Mouse (Mus musculus) intestine, postnatal 0 days (tissue): ENCODE results near the gene Lpxn. TPM values are rescaled to one million over a fixed set of nuclear protein-coding genes. Genes with fewer than 3 reads are reported as not detected.

Experiments
- ATAC-seq: fragments of 200-750 bp; cut with Nextera tagmentation; 2 replicates; pipeline ENCODE4 v1.8.0; 2017; ENCODE audit warnings: mild to moderate bottlenecking, moderate TSS enrichment, moderate library complexity
- H3K27ac ChIP-seq: fragments of 300-500 bp; sonication (generic); 2 replicates; pipeline ENCODE4 v1.5.1; 2014; ENCODE audit warnings: mild to moderate bottlenecking, low read depth, low read length, moderate library complexity
- H3K27me3 ChIP-seq: fragments of 300-500 bp; sonication (generic); replicated peaks from 2 replicates; pipeline ENCODE4 v1.6.1; 2014; ENCODE audit warnings: low read length, mixed read lengths; ENCODE audit not compliant: control insufficient read depth, insufficient read depth
- H3K36me3 ChIP-seq: fragments of 300-500 bp; sonication (generic); 2 replicates; pipeline ENCODE4 v1.6.1; 2014; ENCODE audit warnings: mild to moderate bottlenecking, moderate library complexity; ENCODE audit not compliant: control insufficient read depth, insufficient read depth
- H3K4me1 ChIP-seq: fragments of 300-500 bp; sonication (generic); replicated peaks from 2 replicates; pipeline ENCODE4 v1.6.1; 2014; ENCODE audit warnings: antibody characterized with exemption, low read length, mixed read lengths; ENCODE audit not compliant: control insufficient read depth, insufficient read depth
- H3K4me2 ChIP-seq: fragments of 300-500 bp; sonication (generic); replicated peaks from 2 replicates; pipeline ENCODE4 v1.6.1; 2014; ENCODE audit warnings: low read depth, mild to moderate bottlenecking, moderate library complexity
- H3K4me3 ChIP-seq: fragments of 300-500 bp; sonication (generic); 2 replicates; pipeline ENCODE4 v1.5.1; 2014; ENCODE audit warnings: low read depth, low read length
- H3K9ac ChIP-seq: fragments of 300-500 bp; sonication (generic); 2 replicates; pipeline ENCODE4 v1.6.1; 2014; ENCODE audit warnings: mild to moderate bottlenecking, low read depth, low read length
- H3K9me3 ChIP-seq: fragments of 300-500 bp; sonication (generic); 2 replicates; pipeline ENCODE4 v1.6.1; 2016; ENCODE audit warnings: mixed run types; ENCODE audit not compliant: control insufficient read depth
- CTCF ChIP-seq: sonication (generic); IDR thresholded peaks from 2 replicates; pipeline ENCODE4 v1.5.1; 2016; ENCODE audit warnings: low read depth, mild to moderate bottlenecking, control low read depth, antibody characterized with exemption, moderate library complexity
- WGBS: fragments of 180-500 bp; shearing (Covaris S2); extraction: QIAGEN DNeasy Blood & Tissue Kit; methylation state at CpG from one replicate; pipeline ENCODE4 v1.1.7; 2014; 5-methylcytosine and 5-hydroxymethylcytosine counted together
- polyA plus RNA-seq: library from polyadenylated mRNA; unstranded; fragments of >200 nt; fragmentation: Nextera tagmentation; extraction: Ambion mirVana; gene quantifications from 2 replicates; pipeline ENCODE4 v1.2.1, GENCODE M21; 2015

Gene Lpxn
- polyA plus RNA-seq, 1 experiment from 2014 or later, result 1.7 TPM

DNA sequence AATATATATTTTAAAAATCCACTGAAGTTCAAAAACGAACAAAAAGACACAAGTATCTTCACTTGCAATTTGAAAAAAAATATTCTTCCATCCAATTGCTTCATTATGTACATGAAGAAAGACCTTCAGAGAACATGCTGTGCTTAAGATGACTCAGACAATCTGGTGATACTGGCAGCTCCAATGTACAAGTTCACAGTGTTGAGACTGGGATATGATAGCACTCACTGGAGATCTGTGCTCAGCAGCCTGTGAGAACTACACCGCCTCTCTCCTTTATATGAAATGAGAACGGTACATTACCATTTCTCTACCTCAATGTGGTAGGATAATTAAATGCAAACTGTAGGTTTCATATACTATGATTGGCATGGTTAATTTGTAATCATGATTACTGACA, 6.8 kb downstream of the Lpxn start:
- 78% methylated on average over 3 of the region's 3 CpGs for WGBS
- TF ChIP-seq CTCF, result no peak
- H3K4me3 ChIP-seq, result no peak overlapping the region
- H3K9ac ChIP-seq, result no peak overlapping the region
- no peaks in the 10 kb centered on the region for H3K36me3 ChIP-seq
- ATAC-seq, result no peak
- no peak overlapping the region for H3K27ac ChIP-seq
- no peak overlapping the region for H3K4me2 ChIP-seq
- no peaks in the 10 kb centered on the region for H3K9me3 ChIP-seq
- no peaks in the 10 kb centered on the region; the same call in 1 of the 2 replicates for H3K4me1 ChIP-seq
- H3K27me3 ChIP-seq, result no peaks in the 10 kb centered on the region

DNA sequence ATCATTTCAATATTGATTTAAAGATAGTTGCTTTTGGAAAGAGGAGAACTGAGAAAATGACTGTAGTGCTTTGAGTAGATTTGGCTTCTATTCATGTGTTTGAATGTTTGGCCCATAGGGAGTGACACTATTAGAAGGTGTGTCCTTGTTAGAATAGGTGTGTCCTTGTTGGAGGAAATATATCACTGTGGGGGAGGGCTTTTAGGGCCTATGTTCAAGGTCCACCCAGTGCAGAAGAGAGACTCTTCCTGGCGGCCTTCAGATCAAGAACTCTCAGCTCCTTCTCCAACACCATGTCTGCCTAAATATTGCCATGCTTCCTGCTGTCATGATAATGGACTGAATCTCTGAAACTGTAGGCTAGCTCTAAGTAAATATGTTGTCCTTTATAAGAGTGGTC, 8.2 kb downstream of the Lpxn start:
- ATAC-seq, result peak; percentile 92
- Histone ChIP-seq H3K4me3 (no peak overlapping the region), H3K4me1 (no peaks in the 10 kb centered on the region), H3K27ac (no peak overlapping the region), H3K4me2 (no peak overlapping the region), H3K27me3 (no peaks in the 10 kb centered on the region), H3K9ac (no peak overlapping the region), H3K36me3 (no peaks in the 10 kb centered on the region), H3K9me3 (no peaks in the 10 kb centered on the region)
- WGBS, result 45% methylated on average over 1 of the region's 1 CpGs
- no peak for TF ChIP-seq CTCF

DNA sequence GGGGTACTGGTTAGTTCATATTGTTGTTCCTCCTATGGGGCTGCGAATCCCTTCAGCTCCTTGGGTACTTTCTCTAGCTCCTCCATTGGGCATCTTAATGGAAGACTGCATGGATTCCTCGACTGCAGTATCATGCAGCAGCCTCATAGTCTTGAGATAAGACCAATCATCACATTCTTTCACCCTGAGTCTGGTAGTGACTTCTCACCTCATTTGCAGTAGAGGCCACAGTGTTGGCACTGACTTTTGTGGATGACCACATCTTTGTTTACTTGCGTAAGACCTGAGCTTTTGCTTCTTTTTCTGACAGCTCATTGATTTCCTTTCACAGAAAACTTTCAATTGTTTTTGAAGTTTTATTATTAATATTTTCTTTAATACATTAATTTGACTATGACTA, 9.7 kb downstream of the Lpxn start:
- Histone ChIP-seq H3K4me3 (no peak overlapping the region), H3K27ac (no peak overlapping the region), H3K27me3 (no peaks in the 10 kb centered on the region), H3K9me3 (no peaks in the 10 kb centered on the region), H3K36me3 (no peaks in the 10 kb centered on the region), H3K9ac (no peak overlapping the region), H3K4me2 (no peak overlapping the region), H3K4me1 (no peaks in the 10 kb centered on the region)
- WGBS, result 79% methylated on average over 3 of the region's 3 CpGs
- no peak for TF ChIP-seq CTCF
- no peak for ATAC-seq

DNA sequence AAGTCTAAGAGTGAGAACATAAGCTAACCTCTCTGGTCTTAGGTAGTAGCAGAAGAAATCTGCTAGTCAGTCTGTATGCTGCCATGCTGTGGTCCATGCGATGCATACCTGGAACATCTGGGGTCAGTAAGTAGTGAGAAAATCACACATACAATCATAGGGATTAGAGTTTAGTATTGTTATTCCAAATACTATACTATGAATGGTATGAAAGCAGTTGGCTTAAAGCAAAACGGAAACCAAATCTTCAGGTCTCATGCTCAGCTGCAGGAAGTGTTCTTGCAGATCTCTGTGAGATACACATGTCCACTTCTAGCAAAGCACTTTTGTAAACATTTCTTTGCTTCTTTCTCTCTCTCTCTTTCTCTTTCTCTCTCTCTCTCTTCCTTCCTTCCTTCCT, 10.2 kb downstream of the Lpxn start:
- Histone ChIP-seq H3K36me3 (no peaks in the 10 kb centered on the region), H3K4me3 (no peak overlapping the region), H3K9me3 (no peaks in the 10 kb centered on the region), H3K9ac (no peak overlapping the region), H3K27ac (no peak overlapping the region), H3K27me3 (no peaks in the 10 kb centered on the region), H3K4me1 (no peaks in the 10 kb centered on the region), H3K4me2 (no peak overlapping the region)
- ATAC-seq, result no peak
- TF ChIP-seq CTCF, result no peak
- 66% methylated on average over 2 of the region's 2 CpGs for WGBS

DNA sequence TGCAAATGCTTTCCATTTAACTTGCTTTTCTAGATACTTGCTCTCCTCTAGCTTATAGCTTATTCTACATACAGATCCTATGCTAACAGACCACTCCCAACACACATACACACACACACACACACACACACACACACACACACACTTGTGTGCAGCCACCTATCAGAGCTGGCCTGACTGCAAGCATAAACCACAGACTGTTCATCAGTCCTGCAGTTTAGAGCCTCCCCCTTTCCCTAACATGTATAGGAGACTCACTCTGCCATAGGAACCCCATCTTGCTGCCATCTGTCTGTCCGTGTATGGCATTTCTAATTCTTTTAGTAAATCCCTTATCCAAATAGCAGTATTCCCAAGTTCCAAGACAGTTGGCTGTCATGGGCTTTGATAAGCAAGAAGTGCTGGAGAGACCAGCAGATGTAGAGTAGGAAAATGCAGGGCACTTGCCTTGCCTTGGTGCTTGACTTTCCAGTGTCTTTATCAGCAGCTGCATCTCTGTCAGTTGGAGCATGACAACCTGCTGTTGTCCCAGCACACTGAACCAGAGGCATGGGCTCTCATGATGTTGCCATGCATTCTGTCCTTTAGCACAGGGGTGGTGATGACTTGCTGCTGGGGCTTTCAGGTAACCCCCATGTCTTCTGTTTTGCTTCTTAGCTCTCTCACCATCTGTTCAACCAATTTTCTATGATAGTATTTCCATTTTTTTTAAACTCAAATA, 16.8 kb downstream of the Lpxn start:
- 60% methylated on average over 1 of the region's 1 CpGs for WGBS
- H3K9me3 ChIP-seq, result no peaks in the 10 kb centered on the region
- no peak overlapping the region for H3K9ac ChIP-seq
- H3K27ac ChIP-seq, result no peak overlapping the region
- H3K4me3 ChIP-seq, result no peak overlapping the region
- no peaks in the 10 kb centered on the region for H3K36me3 ChIP-seq
- H3K4me1 ChIP-seq, result no peaks in the 10 kb centered on the region
- no peak for TF ChIP-seq CTCF
- no peak for ATAC-seq
- no peak overlapping the region for H3K4me2 ChIP-seq
- no peaks in the 10 kb centered on the region for H3K27me3 ChIP-seq

DNA sequence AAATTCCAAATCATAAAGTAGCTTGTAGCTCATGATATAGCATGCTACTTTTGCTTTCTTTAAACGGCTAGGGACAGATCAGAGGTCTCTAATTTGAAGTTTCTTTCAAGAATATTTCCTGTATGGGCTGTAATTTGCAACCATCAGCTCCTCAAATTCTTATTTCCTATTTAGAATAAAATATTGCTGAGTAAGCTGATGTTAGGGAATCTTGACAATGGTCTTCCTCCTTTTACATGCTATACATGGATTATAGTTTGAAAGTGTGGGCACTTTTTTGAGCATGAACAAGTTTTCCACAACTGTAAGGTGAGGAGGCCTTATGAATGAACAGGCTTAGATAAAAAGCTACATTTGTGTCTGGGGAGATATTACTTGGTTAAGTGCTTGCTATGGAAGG, 17.9 kb downstream of the Lpxn start:
- no peak for ATAC-seq
- no peak overlapping the region for H3K4me2 ChIP-seq
- TF ChIP-seq CTCF, result no peak
- H3K4me3 ChIP-seq, result no peak overlapping the region
- no peaks in the 10 kb centered on the region for H3K27me3 ChIP-seq
- WGBS, result 74% methylated on average over 1 of the region's 1 CpGs
- H3K27ac ChIP-seq, result no peak overlapping the region
- H3K4me1 ChIP-seq, result no peaks in the 10 kb centered on the region
- no peaks in the 10 kb centered on the region for H3K9me3 ChIP-seq
- H3K9ac ChIP-seq, result no peak overlapping the region
- H3K36me3 ChIP-seq, result no peaks in the 10 kb centered on the region
